Mouse (Mus musculus): Measurements from ENCODE around the gene Olfr1369-ps1. TPM values are rescaled to one million over a fixed set of nuclear protein-coding genes. Genes with fewer than 3 reads are reported as not detected.

Olfr1369-ps1 gene
- polyA plus RNA-seq, 1 experiment from 2014 or later = 0.04 TPM

Other genes with a start within 250 kb of the Olfr1369-ps1 start
- not detected in 2 replicates for gene Olfr1370, start 36.5 kb upstream of the Olfr1369-ps1 start, polyA plus RNA-seq (2015; fragmentation: Nextera tagmentation; extraction: Ambion mirVana)
- not detected in 2 replicates for gene Olfr263, start 18.2 kb downstream of the Olfr1369-ps1 start, polyA plus RNA-seq (2015; fragmentation: Nextera tagmentation; extraction: Ambion mirVana)
- gene Olfr1368, start 34.4 kb downstream of the Olfr1369-ps1 start, polyA plus RNA-seq (2015; fragmentation: Nextera tagmentation; extraction: Ambion mirVana) = not detected in 2 replicates
- gene Trim27, start 68.0 kb downstream of the Olfr1369-ps1 start, polyA plus RNA-seq (2015; fragmentation: Nextera tagmentation; extraction: Ambion mirVana) = 80.3 and 83.4 TPM in 2 replicates
- gene Gpx5, start 181.2 kb downstream of the Olfr1369-ps1 start, polyA plus RNA-seq (2015; fragmentation: Nextera tagmentation; extraction: Ambion mirVana) = not detected in 2 replicates
- not detected in 2 replicates for gene Gpx6, start 200.6 kb downstream of the Olfr1369-ps1 start, polyA plus RNA-seq (2015; fragmentation: Nextera tagmentation; extraction: Ambion mirVana)
- not detected in 2 replicates for gene Olfr1367, start 235.4 kb downstream of the Olfr1369-ps1 start, polyA plus RNA-seq (2015; fragmentation: Nextera tagmentation; extraction: Ambion mirVana)

All from heart, embryonic 13.5 days (tissue).